Mouse (Mus musculus) liver, embryonic 11.5 days (tissue): ENCODE measurements at regions not wholly inside any gene's neighbourhood (a gene's known extent, or its start where the extent isn't known, plus 50 kb on each side); places are given as distances from the start of the nearest gene placed in this dataset.
"Not testable (repeated sequence)": the region's sequence is repeated elsewhere in the genome, so short reads cannot be mapped to it uniquely, and the experiment has no call there.

Experiments used
- ATAC-seq: fragments of 200-750 bp; cut with Nextera tagmentation; replicated peaks from 2 replicates; pipeline ENCODE4 v1.8.0; 2017; ENCODE audit warnings: moderate number of reproducible peaks, mild to moderate bottlenecking, moderate TSS enrichment, moderate library complexity; ENCODE audit not compliant: low FRiP score
- DNase-seq: peaks from one replicate; pipeline ENCODE4 v3.0.0-alpha.2; 2017; ENCODE audit warnings: low spot score
- H3K27ac ChIP-seq: fragments of 300-500 bp; sonication (generic); 2 replicates; pipeline ENCODE4 v1.5.1; 2014; ENCODE audit warnings: mild to moderate bottlenecking, low read depth, low read length, control low read depth
- H3K27me3 ChIP-seq: fragments of 300-500 bp; sonication (generic); replicated peaks from 2 replicates; pipeline ENCODE4 v1.6.1; 2014; ENCODE audit warnings: low read length, mixed read lengths; ENCODE audit not compliant: control insufficient read depth, insufficient read depth
- H3K36me3 ChIP-seq: fragments of 300-500 bp; sonication (generic); 2 replicates; pipeline ENCODE4 v1.6.1; 2014; ENCODE audit warnings: mild to moderate bottlenecking, low read length, moderate library complexity, mixed read lengths; ENCODE audit not compliant: control insufficient read depth, insufficient read depth
- H3K4me1 ChIP-seq: fragments of 300-500 bp; sonication (generic); replicated peaks from 2 replicates; pipeline ENCODE4 v1.6.1; 2014; ENCODE audit warnings: low read length, mixed read lengths; ENCODE audit not compliant: control insufficient read depth, insufficient read depth
- H3K4me2 ChIP-seq: fragments of 300-500 bp; sonication (generic); 2 replicates; pipeline ENCODE4 v1.6.1; 2014; ENCODE audit warnings: mild to moderate bottlenecking, control low read depth, moderate library complexity
- H3K4me3 ChIP-seq: fragments of 300-500 bp; sonication (generic); 2 replicates; pipeline ENCODE4 v1.5.1; 2014; ENCODE audit warnings: low read depth, low read length, control low read depth
- H3K9ac ChIP-seq: fragments of 300-500 bp; sonication (generic); 2 replicates; pipeline ENCODE4 v1.6.1; 2014; ENCODE audit warnings: low read depth, low read length, control low read depth
- H3K9me3 ChIP-seq: fragments of 300-500 bp; sonication (generic); 2 replicates; pipeline ENCODE4 v1.6.1; 2016; ENCODE audit warnings: low read length, inconsistent platforms, mixed read lengths; ENCODE audit not compliant: control insufficient read depth
- WGBS: fragments of 180-500 bp; shearing (Covaris S2); extraction: QIAGEN DNeasy Blood & Tissue Kit; methylation state at CpG from one replicate; pipeline ENCODE4 v1.1.7; 2014; 5-methylcytosine and 5-hydroxymethylcytosine counted together

DNA sequence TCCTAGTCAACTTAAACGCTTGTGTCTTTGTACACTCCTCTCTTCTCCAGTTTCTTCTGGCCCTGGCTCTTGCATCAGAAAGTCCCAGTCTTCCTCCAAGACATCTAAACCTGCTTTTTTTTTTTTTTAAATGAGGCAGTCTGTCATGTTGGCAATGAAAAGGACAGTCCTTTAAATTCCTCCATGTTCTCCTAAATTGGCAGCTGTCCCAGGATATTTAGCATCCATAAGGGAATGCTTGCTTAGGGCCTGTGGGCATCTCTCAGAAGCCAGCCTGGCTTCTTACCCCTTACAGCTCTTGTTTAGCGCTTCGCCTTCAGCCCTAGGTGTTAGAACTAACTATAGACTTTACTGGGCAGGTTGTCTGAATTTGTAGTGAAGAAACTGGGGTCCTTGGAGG lies 311.2 kb downstream of the Eipr1 start:
- Histone ChIP-seq H3K9me3 (no peaks in the 10 kb centered on the region), H3K27me3 (no peaks in the 10 kb centered on the region), H3K4me3 (no peak overlapping the region), H3K36me3 (no peaks in the 10 kb centered on the region), H3K27ac (no peak overlapping the region), H3K4me2 (no peak overlapping the region), H3K4me1 (no peaks in the 10 kb centered on the region), H3K9ac (no peak overlapping the region)
- 72% methylated on average over 3 of the region's 3 CpGs for WGBS
- ATAC-seq: no peak
- DNase-seq: no peak

DNA sequence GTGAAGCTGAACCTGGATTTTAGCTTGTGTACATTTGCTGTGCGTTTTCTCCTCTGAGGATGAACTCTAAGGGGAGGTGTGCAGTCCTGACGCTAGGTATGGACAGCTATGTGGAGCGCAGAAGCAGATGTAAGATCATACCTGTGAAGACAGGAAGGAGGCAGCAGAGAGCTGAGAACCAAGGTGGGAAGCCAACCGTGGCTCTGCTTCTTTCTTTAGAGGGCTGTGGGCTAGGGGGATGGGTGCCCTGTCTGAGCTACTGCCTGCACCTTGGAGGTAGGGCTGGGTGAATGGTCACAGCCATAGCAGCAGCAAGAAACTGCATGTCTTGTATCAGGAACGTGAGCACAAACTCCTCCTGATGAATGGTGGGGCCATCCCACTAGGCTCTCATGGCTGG lies 316.6 kb downstream of the Eipr1 start:
- Histone ChIP-seq H3K9ac (no peak overlapping the region), H3K4me1 (no peaks in the 10 kb centered on the region), H3K27me3 (no peaks in the 10 kb centered on the region), H3K27ac (no peak overlapping the region), H3K4me2 (no peak overlapping the region), H3K36me3 (no peaks in the 10 kb centered on the region), H3K9me3 (no peaks in the 10 kb centered on the region), H3K4me3 (no peak overlapping the region)
- ATAC-seq (no peak), DNase-seq (no peak)
- WGBS: 31% methylated on average over 5 of the region's 5 CpGs

DNA sequence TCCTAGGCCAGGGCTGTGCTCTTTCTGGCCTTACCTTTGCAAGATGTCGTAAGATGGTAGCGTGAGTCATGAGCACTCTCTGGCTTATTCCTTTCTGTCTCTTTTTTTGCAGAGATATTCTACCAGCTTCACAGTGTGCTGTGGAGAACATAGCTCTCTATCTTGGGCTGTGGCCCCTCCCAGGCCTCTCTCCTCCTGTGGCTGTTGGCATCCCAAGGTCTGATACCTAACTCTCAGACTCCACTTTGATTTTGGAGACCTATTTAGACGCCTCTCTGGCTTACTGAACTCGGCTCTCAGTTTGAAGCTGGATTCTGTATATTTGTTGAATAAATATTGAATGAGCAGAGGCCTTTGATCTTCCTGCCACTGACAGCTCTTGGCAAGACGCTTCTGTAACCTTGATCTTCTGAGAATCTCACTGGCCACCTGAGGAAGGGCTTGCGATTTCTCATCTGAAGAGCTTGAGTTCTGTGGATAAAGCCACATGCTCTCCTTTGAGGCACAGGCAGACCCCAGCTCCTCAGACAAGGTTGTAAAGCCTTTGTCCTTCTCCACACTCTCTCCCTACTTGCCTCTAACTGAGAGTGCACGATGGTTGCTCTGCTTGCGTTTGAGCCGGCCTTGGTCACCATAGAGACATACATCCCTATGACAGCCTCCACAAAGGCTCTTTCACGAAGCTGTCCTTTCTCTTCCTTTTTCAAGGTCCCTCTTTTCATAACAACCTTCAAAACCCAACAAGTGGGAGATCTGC lies 323.7 kb downstream of the Eipr1 start:
- Histone ChIP-seq H3K27me3 (no peaks in the 10 kb centered on the region), H3K4me2 (no peak overlapping the region), H3K9ac (no peak overlapping the region), H3K27ac (no peak overlapping the region), H3K9me3 (no peaks in the 10 kb centered on the region), H3K4me3 (no peak overlapping the region), H3K4me1 (no peaks in the 10 kb centered on the region), H3K36me3 (no peaks in the 10 kb centered on the region)
- ATAC-seq (no peak), DNase-seq (no peak)
- WGBS: 74% methylated on average over 10 of the region's 10 CpGs

DNA sequence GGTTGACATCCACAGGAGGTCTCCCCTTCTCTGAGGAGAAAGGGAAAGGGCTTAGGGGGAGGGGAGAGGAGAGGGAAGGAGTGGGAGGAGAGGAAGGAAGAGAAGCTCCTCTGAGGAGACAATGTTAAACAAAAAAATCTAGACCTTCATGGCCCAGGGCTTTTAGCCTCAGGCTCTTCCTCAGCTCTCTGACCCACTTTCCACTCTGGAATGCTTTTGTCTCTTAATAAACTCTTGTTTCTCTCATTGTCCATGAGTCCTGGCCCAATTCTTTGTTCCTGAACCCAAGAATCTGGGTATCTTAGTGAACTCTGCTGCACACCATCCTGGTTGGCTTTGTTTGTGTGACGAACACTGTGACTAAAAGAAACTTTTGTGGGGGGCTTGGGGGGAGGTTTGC lies 325.0 kb downstream of the Eipr1 start:
- H3K4me3 ChIP-seq: no peak overlapping the region
- 83% methylated on average over 1 of the region's 1 CpGs for WGBS
- H3K27ac ChIP-seq: no peak overlapping the region
- ATAC-seq (no peak), DNase-seq (no peak)
- no peaks in the 10 kb centered on the region for H3K9me3 ChIP-seq
- H3K9ac ChIP-seq: no peak overlapping the region
- H3K4me2 ChIP-seq: no peak overlapping the region
- H3K4me1 ChIP-seq: no peaks in the 10 kb centered on the region
- H3K27me3 ChIP-seq: no peaks in the 10 kb centered on the region
- no peaks in the 10 kb centered on the region for H3K36me3 ChIP-seq

DNA sequence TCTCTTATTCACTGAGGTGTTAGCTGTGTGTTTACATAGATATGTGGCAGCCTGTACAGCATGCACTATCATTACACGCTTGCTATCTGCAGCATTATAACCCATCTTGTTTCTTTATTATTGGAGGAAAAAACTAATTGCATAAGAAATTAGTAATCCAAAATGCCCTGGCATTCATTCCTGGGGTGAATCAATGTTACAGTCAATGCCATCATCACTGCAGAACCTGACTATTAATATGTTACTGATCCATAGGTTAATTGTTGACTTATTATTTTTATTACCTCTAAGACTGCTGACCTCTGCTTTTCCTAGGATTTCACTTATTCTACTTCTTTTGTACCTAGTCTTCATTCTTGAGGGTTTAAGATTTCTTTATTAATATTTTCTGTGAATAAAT lies 327.4 kb downstream of the Eipr1 start:
- Histone ChIP-seq H3K36me3 (no peaks in the 10 kb centered on the region), H3K9ac (no peak overlapping the region)
- WGBS: 92% methylated on average over 1 of the region's 1 CpGs

DNA sequence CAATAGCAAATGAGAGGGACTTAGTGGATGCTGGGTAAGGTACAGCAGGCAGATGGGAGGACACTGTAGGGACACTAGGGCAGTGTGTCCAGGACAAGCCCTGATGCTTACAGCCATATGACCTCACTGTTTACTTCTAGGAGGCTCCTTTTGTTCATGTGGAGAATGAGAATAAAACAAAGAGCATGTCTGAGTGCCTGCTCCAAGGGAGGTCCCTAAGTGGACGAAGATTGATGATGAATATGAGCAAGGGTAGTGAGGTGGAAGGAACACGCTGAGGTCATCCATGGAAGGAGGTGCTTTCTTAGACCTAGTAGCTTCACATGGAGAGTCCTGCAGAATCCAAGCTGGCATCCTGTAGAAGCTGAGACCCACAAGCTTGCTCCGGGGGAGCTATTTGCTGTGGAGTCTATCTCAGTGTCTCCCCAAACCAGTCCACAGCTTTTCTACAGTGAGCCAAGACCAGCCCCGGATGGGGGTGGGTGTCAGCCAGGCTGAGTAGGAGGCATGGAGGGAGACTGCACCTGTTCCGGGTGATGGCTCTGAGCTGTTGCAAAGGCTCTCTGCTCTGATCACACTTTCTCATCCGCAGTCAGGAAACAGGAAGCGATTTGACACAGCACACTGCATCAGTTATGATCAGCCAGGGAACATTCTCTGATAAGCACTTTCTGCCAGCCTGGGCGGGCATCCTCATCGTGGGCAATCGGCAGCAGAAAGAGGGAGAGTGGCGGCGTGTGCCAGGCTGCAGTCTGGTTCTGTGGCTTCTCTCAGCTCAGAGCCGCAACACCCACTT lies 332.0 kb downstream of the Eipr1 start:
- Histone ChIP-seq H3K4me3 (no peak overlapping the region), H3K27me3 (no peaks in the 10 kb centered on the region), H3K4me2 (no peak overlapping the region), H3K36me3 (no peaks in the 10 kb centered on the region), H3K9ac (no peak overlapping the region), H3K27ac (no peak overlapping the region), H3K4me1 (no peaks in the 10 kb centered on the region), H3K9me3 (no peaks in the 10 kb centered on the region)
- 54% methylated on average over 13 of the region's 13 CpGs for WGBS
- DNase-seq (no peak), ATAC-seq (no peak)

More for the DNA sequence above, 327.4 kb downstream of the Eipr1 start:
- DNase-seq: no peak
- no peak overlapping the region for H3K27ac ChIP-seq
- no peak overlapping the region for H3K4me2 ChIP-seq
- no peak for ATAC-seq
- H3K4me3 ChIP-seq: no peak overlapping the region
- H3K9me3 ChIP-seq: no peaks in the 10 kb centered on the region
- no peaks in the 10 kb centered on the region for H3K27me3 ChIP-seq
- no peaks in the 10 kb centered on the region for H3K4me1 ChIP-seq

DNA sequence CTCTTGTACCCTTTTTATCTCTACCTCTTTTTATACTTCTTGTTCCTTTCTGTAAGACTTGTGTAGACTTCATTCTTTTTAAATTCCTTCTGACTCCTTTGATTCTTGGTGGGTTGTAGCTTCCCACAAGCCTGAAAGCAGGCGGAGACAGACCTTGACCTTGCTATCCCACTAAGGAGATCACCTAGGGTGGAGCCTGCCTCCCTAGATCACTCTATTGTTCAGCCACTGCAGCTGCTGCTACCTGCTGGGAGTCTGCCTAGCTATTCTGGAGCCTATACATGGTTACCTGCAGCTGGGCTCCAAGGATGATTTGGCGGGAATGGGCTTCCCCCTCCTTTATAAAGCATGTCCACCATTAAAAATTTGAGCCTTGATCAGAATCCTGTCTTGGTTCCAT lies 335.6 kb downstream of the Eipr1 start:
- H3K4me1 ChIP-seq, H3K9ac ChIP-seq, H3K4me3 ChIP-seq, DNase-seq, ATAC-seq, H3K4me2 ChIP-seq, H3K27ac ChIP-seq, H3K36me3 ChIP-seq, H3K9me3 ChIP-seq, H3K27me3 ChIP-seq: not testable (repeated sequence)
- WGBS: 68% methylated on average over 2 of the region's 2 CpGs

DNA sequence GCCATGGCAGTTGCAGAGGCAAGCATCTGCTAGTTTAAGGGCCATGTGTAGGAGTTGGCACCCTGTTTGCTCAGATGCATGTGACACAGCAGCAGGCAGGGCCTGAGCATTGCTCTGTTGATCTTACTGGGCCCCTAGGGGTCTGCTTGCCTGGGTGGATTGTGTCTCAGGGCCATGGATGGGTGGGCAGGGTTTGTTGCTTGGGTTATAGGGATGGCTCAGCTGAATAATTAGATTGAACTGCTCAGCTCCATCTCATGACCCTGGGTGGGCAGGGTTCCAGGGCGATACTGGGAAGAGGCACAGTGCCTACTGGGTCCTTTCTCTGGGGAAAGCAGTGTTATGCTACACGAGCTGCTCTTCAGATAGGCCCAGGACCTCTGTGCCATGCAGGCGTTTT lies 338.0 kb downstream of the Eipr1 start:
- Histone ChIP-seq H3K27ac (no peak overlapping the region), H3K27me3 (no peaks in the 10 kb centered on the region), H3K4me2 (no peak overlapping the region), H3K9ac (no peak overlapping the region), H3K4me3 (no peak overlapping the region), H3K4me1 (no peaks in the 10 kb centered on the region), H3K9me3 (no peaks in the 10 kb centered on the region), H3K36me3 (no peaks in the 10 kb centered on the region)
- 51% methylated on average over 3 of the region's 3 CpGs for WGBS
- ATAC-seq (no peak), DNase-seq (no peak)

DNA sequence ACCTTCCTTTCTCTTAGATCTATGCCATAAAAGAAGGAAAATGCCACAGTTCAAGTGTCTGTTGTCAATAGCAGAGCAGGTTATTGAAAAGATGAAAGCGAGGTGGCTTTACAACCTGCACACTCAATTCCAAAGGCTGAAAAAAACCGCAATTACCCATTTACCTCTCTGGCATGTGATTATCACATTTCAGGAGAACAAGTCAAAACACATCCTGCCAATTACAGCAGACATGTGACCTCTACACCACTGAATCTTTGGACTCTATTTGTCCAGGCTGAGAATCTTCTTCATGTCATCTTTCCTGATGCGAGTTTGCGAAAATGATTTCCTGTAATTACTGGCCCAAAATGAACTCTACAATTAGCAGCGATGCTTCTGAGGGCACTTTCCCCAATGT lies 338.8 kb downstream of the Eipr1 start:
- no peaks in the 10 kb centered on the region for H3K36me3 ChIP-seq
- no peaks in the 10 kb centered on the region for H3K9me3 ChIP-seq
- H3K9ac ChIP-seq: no peak overlapping the region
- ATAC-seq: no peak
- H3K27me3 ChIP-seq: no peaks in the 10 kb centered on the region
- H3K4me1 ChIP-seq: no peaks in the 10 kb centered on the region
- no peak for DNase-seq
- no peak overlapping the region for H3K4me2 ChIP-seq
- no peak overlapping the region for H3K27ac ChIP-seq
- 80% methylated on average over 5 of the region's 5 CpGs for WGBS
- no peak overlapping the region for H3K4me3 ChIP-seq
